Mouse (Mus musculus) heart, embryonic 14.5 days (tissue): ENCODE measurements around the gene Tstd3. TPM values are rescaled to one million over a fixed set of nuclear protein-coding genes. Genes with fewer than 3 reads are reported as not detected.

Experiments
- polyA plus RNA-seq: library from polyadenylated mRNA; unstranded; fragments of >200 nt; fragmentation: Nextera tagmentation; extraction: Ambion mirVana; gene quantifications from 2 replicates; pipeline ENCODE4 v1.2.1, GENCODE M21; 2014

The Tstd3 gene
- polyA plus RNA-seq, 1 experiment from 2014 or later = 18.5 TPM

Other genes starting within 250 kb of the Tstd3 start
- gene Prdm13, start 81.2 kb downstream of the Tstd3 start, polyA plus RNA-seq = not detected in 2 replicates
- 24.2 and 29.5 TPM in 2 replicates for gene Ccnc, start 39.5 kb downstream of the Tstd3 start, polyA plus RNA-seq
- gene Usp45, start 56 bp downstream of the Tstd3 start, polyA plus RNA-seq = 6.9 and 11.2 TPM in 2 replicates
- gene Pnisr, start 80.4 kb upstream of the Tstd3 start, polyA plus RNA-seq = 85.3 and 86.0 TPM in 2 replicates
- 20.2 and 21.0 TPM in 2 replicates for gene Coq3, start 112.5 kb upstream of the Tstd3 start, polyA plus RNA-seq
- 3.8 and 4.1 TPM in 2 replicates for gene Faxc, start 164.1 kb upstream of the Tstd3 start, polyA plus RNA-seq